Mouse (Mus musculus) cerebral cortex, adult 2 months (tissue): ENCODE results near the gene Mrpl52.

ENCODE experiments used
- WGBS: fragments of 180-500 bp; shearing (Covaris S2); methylation state at CpG from one replicate; pipeline ENCODE4 v1.1.7; 2018; 5-methylcytosine and 5-hydroxymethylcytosine counted together

Gene Mrpl52

DNA sequence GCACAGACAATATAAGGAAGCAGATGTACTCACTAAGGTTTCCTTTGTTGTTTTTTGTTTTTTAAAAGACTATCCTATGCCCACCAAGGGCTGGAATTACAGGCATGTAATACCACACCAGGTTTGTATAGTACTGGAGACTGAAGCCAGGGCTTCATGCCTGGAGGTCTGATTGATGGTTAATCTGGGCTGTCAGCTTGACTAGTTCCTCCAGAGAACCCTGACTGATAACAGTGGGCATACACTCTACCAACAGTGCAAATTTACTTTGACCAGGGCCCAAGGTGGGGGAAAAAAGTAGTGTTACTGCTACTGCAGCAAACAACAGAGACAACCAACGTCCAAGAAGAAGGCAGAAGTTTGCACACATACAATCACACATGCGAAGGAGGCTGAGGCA is 44.8 kb downstream of the Mrpl52 start:
- 92% methylated on average over 2 of the region's 2 CpGs for WGBS

DNA sequence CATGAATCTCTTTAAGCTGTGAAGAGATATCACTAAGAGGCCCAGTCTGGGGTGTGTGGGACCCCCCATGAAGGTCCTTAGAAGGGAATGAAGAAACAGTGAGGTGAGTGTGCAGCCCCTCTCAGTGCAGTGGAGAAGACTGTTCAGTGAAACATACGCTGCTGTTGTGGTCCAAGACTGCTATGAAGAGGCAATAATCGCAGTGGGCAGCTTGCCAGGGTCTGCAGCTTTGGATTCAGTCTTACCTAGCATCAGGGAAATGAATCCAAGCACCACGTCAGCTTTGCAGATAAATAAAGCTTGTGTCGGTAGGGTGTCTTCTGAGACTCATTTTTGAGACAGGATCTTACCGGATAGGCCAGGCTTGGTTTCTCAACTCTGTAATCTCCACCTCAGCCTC is 46.0 kb downstream of the Mrpl52 start:
- 57% methylated on average over 5 of the region's 5 CpGs for WGBS

DNA sequence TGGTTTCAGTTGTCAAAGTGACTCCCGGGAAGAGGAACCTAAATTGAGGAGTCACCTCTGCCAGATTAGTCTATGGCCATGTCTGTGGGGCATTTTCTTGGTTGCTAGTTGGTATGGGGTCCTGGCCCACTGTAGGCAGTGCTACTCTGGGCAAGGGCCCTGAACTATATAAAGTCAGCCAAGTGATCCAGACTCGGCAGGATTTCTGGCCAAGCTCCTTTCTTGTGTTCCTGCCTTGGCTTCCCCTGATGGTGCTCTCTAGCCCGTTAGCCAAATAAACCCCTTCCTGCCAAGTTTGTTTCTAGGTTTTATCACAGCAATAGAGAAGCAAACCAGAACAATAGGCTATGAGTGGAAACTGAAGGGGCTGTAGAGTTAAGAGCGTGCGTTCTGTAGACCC is 48.0 kb downstream of the Mrpl52 start:
- WGBS = 67% methylated on average over 5 of the region's 5 CpGs

DNA sequence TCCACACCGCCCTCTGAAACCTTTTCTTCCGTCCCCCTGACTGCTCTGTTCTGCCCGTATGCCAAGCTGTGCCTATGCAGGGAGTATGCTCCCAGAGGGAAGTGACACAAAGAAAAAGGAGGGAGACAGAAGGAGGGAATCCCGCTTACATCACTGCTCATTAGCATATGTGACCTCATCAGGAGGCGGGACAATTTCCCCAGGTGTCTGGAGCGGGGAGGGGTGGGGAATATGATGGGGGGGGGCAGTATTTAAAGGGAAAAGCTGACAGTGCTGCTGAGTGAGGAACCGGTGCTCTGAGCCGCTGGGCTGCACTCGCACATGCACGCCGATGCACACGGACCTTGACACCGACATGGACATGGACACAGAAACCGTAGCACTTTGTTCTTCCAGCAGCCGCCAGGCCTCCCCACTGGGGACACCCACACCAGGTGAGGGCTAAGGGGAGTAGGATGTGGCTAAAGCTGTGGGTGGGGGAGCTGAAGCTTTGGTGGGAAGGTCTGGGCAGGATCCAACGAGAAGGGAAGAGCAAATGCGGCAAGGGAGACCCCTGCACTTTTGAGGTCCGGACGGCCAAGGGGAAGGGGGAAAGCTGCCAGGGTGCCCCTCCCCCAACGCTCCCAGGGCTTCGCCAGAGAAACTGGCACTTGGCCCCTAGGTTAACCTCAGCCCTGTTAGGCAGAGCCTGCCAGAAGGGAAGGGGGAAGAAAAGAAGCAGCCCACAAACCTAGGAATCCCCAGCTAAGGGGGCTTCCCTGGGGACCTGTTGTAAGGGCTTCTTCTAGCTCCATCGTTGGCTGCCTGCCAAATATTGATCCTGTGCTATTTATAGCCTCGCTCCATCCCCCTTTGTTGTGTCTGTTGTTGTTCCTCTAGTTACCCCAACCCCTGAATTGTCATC is 49.5 kb downstream of the Mrpl52 start, which contains the start of gene Rem2:
TSS of gene Rem2 (plus strand) at position 160 of the 904 bp plus-strand sequence.
- 2% methylated on average over 23 of the region's 23 CpGs for WGBS

DNA sequence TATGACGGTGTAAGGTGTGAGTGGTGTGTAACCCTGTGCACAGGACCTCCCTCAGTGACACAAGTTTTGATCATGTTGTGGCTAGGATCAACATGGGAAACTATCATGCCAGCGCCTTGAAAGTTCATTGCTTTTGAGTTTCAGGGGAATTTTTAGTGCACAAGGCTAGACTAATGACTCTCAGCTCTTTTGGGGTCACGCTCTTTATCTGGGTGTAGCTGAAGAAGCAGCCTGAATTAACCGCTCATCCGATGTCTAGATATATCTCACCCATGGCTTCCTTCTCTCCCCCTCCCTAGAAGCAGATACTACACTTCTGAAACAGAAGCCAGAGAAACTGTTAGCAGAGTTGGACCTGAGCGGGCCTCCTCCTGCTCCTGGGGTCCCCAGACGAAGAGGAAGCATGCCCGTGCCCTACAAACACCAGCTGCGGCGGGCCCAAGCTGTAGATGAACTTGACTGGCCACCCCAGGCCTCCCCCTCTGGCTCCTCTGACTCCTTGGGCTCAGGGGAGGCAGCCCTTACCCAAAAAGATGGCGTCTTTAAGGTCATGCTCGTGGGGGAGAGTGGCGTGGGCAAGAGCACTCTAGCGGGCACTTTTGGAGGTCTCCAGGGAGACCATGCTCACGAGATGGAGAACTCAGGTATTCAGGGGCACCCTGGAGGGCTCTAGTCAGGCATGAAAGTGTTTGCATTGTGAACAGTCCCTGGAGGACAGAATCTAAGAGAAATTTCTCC is 50.6 kb downstream of the Mrpl52 start:
- 89% methylated on average over 15 of the region's 15 CpGs for WGBS
